Mouse (Mus musculus) T-helper 1 cell (primary cell): Measurements from ENCODE around the gene Olfr16.

ENCODE experiments used
- in situ Hi-C: fragments of 300-600 bp; cut with MboI, MseI; formaldehyde crosslinking; loops from one replicate; pipeline ENCODE4 v1.15.1; 2025; ENCODE audit warnings: high pct_unique_total_duplicates

The Olfr16 gene

DNA sequence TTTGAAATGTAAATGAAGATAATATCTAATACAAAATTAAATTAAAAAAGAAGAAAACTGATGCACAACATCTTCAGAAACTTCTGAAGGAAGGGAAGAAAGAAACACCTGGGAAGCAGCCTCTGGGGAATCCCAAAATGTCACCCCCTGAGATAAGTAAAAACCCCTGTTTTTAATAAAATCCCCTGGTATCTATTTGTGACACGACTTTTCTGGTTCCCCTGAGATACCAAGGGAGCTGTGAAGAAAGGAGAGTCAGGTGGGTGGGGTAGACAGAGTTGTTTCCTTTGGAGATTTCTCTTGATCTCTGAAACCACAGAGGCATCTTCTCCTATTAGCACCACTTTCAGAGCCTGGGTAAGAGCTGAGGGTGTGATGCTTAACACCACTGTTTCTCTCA is at the start of gene Olfr16:
Gene Olfr16, plus strand, starts transcription at position 250 of the 400 bp plus-strand sequence.
- in situ Hi-C loops = no loop called here

DNA sequence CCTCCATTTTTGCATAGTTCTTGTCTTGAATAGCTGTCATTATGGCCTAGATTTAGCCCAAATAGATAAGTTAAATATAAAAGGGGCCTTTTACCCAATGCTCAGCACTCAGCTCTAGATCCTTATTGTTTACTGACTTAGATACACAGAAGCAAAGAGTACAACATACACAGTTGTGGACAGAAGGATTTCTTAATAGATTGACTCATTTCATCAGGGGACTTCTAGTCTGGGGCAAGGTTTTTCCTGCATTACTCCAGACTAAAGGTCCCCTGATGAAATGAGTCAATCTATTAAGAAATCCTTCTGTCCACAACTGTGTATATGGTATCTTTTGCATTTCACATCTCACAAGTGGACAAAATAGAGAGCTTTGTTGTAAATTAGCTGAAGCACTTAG is 46.9 kb upstream of the Olfr16 start:
- in situ Hi-C loops = no loop called here

DNA sequence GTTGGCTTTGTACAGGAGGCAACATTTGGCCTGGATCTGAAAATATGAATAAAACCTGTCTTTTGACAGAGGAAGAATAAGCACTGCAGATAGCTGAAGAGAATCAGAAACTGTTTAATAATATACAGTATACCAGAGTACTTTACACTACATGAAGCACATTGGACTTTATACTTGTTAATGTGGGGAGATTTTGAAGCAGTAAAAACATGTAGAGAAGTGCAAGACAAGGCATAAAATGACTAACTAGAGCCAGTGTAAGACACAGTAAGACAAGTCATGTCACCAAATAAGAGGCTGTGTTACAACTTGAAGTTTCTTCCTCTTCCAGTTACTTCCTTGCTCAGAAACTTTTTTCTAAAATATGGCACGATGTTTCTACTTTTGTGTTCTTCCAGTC is 33.1 kb upstream of the Olfr16 start:
- in situ Hi-C loops = loop anchor here (10.0 kb wide), 1 partner anchor 212 kb away; no protein-coding TSS in a partner anchor

DNA sequence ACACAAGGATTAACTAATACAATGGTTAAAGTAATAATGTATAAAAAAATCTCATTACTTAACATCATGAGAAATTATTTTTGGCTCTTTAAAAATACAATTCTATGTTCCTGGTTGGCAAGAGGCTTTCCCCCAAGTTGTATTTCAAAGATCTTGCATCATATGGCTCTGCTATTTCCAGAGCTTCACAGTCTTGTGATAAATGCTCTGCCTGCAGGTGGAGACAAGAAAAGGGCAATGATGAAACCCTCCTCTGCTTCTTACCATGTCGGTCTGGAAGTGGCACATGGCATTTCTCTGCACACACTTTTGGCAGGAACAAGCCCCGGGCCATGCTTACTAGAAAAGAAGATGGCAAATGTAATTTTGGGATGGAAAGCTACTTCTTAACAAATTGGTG is 31.8 kb upstream of the Olfr16 start:
- in situ Hi-C loops = loop anchor here (10.0 kb wide), 1 partner anchor 214 kb away; no protein-coding TSS in a partner anchor

DNA sequence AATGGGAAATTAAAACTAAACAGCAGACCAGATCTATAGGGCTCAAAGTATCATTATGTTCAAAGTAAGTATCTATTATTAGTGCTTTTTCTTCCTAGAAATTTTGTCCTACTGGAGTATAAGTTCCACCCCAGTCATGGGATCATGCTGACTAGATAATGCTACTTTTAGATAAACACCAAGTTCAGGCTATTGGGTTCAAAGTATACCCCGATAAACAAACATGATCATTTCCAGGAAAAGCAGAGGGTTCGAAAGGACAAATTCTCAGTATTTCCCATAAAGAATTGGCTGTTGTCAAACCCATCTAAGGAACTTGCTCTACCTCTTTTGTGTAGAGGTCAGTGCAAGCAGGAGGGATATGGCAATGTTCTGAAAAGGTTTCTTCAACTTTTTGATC is 18.0 kb upstream of the Olfr16 start:
- in situ Hi-C loops = no loop called here

DNA sequence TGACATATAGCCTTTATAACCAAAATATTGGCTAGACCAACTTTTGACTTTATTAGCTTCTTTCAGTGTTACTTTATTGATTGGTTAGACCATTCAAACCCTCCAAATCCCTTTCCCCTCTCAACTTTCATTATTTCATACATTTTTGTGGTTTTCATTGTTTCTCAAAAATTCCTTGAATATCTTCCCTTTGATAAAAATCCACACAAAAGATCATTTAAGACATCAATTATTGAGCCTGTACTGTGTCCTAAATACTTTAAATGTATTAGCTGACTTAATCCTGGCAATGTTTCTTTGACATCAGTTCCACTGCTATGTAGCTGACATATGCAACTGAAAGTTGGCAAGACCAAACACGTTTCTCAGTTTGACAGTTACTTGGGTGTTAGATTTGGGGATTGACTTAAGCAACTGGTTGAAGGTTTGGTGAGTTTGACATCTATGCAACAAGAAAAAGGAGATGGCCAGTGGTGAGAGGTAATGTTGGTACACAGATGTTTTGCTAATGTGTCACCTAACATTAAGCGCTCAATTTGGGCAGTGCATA is 1.0 kb downstream of the Olfr16 start:
- in situ Hi-C loops = no loop called here

DNA sequence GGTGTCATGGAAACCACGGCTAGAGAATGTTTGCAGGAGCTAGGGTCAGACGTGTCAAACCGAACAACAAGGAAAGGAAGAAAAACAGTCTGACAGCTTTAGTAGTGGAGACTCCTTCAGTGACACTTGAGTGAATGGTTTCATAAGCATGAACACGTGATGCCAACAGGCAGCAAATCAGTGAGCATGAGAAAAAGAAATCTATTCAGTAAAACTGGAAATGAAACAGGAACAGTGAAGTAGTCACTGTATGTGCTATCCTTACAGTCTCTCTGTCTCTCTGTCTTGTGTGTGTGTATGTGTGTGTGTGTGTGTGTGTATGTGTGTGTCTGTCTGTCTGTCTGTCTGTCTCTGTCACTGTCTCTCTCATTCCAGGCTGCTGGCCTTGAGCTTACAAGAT is 5.2 kb downstream of the Olfr16 start:
- in situ Hi-C loops = no loop called here

DNA sequence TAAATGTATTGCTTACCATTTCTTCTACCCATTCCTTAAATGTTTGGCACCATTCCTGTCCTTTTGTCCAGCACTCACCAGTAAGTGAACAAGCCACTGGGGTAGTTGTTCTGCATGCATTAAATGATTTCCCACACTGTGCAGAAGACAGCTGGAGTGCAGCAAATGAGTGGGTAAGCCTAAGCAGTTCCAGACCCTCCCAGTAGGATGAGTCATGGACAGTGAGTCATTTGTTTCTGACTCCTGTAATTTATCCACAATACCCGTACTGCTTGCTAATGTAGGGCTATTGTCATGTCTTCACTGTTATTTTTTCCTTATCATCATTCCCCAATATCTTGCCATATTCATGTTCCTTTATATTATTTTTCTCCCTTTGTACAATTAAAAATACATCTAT is 10.2 kb downstream of the Olfr16 start:
- in situ Hi-C loops = no loop called here

DNA sequence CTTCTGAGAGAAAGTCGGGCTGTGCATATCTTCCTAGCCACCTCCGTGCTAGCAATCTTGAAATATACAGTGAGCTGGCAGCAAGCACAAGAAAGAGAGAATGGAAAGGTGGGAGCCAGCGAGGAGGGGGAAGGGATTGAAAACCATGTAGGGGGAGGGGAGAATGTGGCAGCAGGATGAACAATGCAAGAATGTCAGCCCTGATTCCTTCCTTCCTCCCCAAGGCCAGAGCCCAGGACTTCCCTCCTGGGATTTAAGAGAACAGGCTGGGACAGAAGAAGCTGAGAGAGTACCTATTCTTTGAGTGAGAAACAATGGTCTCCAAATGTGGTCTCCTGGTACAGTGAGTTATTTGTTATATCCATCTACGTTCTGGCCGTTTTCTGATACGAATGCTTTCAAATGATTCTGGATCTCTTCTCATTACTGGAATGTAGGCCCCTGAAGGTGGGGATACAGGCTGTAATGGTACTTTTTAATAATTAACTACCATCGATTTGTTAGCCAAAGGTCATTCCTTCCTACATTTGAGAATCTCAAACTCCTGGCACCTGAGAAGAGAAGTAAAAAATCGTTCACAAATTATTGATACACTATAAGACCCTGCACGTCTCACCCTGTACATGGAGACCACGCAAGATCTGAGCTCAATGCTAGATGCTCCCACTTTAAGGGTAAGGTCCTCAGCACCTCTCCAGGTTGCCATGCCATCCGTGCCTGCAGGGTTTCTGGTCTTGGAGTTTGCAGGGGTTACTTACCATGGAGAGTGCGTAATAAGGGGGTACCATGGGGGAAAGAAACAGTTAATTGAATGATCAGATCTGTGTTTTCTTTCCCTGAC is 39.8 kb downstream of the Olfr16 start:
- in situ Hi-C loops = no loop called here

DNA sequence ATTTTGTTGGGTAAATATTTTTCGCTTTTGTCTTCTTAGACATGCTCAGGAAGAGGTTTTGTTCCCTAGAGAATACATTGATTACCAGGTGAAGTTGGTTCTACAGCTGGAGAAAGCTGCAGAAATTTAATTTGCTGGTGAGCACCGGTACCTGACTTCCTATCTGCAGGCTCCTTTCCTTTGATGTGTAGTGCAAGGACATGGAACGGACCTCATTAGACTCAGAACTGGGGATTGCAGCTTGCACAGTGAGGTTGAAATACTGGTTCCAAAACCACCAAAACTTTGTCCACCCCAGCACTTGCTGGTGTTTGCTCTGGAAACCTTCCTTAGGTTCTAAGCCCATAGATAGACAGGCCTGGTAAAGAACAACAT is 40.4 kb downstream of the Olfr16 start:
- in situ Hi-C loops = no loop called here
